Mouse (Mus musculus): ENCODE measurements at regions not wholly inside any gene's neighbourhood (a gene's known extent, or its start where the extent isn't known, plus 50 kb on each side); places are given as distances from the start of the nearest gene placed in this dataset.

- no peak for DNase-seq (ENCODE audit: extremely low spot score)
These were observed 214.6 kb downstream of the 3100002H09Rik start for GRCm38 (mm10) chr4:124395966-124396395.

DNA sequence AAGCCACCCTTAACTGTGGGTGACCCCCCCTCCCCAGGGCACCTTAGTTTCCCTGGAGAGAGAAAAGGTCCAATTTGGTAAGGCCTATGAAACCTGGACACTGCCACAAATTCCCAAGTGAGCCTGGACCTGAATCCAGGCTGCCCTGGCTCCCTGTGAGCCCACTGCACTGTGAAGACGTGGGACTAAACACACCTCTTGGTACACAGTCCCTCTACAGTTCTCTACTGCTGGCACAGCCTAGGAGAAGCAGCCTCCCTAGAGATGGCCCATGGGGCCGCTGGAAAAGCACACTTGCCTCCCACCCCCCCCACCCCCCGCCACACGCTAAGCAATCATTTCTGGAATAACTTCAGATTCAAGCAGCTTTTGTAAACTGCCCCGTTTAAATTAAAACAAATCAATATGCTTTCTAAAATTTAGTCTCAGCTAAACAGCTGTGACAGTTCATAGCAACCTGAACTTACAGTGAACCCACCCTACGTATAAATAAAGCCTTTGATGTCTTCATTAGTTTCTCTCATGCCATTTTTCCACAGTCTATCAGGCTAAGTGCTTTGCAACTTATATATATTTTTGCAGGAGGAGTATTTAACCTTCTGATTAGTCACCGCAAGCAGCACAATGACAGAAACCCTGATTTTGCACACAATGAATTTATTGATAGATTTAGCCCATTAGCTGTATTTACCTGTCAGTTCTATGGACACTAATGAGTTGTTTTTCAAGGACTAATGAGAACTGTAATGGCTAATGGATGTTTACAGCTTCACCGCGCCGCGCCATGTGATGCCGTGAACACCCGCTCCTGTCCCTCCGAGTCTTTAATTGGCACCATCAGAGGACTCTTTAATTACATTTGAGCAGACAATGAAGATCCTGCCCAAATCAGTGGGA, 215.3 kb downstream of the 3100002H09Rik start:
- no peak for DNase-seq (ENCODE audit: extremely low spot score)

DNA sequence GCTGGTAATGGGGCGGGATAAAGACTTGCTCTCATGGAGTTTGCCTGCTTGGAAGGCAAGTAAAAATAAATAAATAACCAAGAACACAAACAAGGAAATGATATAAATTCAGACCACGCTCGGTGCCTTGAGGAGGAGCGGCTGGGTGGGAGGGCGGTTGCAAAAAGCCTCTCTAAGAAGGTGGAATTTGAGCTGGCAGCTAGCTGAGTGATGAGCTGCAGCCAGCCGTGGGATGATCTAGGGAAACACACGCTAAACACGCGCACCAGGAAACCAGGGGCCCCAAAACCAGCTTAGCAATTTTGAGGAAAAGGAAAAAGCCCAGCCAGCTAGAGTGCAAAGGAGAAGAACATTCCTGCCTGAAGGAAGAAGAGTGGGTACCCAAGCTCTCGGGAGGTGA, 217.0 kb downstream of the 3100002H09Rik start:
- DNase-seq (ENCODE audit: extremely low spot score): no peak

DNA sequence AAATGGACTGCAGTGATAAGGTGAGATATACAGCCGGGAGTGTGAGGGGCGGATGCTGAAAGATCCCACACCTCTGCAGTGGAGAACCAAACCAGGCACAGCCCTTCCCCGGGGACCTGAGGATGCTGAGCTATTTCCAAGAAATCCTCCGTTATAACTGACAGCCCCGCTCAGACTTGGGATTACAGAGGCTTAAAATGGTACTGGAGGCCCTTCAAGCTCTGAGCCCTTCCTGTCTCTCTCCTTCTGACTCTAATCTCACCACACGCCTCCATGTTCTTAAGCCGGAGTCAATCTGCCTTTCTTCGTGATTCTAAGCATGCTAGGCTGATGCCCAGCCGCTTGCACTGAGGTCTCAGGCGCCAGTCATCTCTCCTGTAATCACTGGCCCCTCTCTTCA, 221.5 kb downstream of the 3100002H09Rik start:
- no peak for DNase-seq (ENCODE audit: extremely low spot score)

DNA sequence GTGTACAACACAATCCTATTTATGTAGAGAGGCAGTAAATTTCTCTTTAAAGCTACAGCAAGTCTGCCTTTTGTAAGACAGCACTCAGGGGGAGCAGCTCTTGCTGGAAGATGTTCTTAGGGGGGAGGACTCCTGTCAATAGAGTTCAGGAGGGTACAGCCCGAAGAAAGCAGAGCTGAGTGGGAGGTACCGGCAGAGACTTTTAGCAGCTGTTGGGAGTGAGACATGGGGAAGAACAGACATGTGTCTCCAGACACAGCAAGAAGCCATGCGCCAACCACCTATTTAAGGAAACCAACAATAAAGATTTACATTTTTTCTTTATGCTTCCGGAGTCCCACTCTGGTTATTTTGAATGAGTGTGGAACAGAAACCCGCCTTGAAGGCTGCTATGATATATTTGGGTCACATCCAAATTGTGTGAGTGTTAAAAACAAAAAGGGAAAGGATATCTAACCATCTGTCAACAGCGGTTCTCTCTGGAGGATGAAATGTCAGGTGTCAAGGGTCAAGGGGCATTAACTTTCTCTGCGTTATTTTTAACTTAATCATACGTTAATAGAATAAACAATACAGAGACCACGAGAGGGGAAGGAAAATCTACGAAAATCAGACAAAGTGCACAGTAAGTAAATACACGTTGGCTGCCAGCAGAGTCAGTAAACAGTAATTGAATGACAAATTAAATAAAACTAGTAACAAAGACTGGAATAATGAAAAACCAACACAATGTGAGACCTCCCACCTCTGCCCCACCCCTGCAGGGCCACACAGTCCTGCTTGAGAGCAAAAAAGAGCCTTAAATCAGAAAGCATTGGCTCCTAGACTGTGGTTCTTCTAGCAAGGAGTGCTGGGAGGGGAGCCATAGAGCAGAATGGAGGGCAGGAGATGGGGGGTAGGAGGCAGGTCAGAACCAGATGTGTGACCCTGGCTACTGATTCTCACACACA, 225.2 kb downstream of the 3100002H09Rik start:
- DNase-seq (ENCODE audit: extremely low spot score): peak; percentile 28

GRCm38 (mm10) chr4:124376504-124376903, 234.1 kb downstream of the 3100002H09Rik start:
- DNase-seq (ENCODE audit: extremely low spot score): no peak

DNA sequence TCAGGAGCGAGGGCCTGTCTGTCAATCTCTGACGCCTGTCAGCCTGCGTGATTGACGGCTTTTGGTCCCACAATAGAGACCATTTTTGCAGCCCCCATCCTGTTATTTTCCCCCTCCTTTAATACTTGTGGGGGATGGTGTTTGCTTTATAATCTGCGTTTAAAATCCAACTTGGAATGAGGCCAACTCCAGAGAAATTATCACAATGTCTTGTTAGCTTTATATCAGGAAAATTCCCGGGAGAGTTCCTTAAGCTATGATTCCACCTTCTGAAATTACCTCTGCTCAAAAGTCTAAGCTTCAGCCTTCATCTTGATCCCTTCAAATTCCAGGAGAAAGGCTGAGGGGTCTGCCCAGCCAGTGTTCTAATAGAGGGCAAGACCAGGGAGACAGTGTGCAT, 235.0 kb downstream of the 3100002H09Rik start:
- DNase-seq (ENCODE audit: extremely low spot score): no peak

- no peak for DNase-seq (ENCODE audit: extremely low spot score)
These were observed 241.8 kb downstream of the 3100002H09Rik start for GRCm38 (mm10) chr4:124368831-124369230.

DNA sequence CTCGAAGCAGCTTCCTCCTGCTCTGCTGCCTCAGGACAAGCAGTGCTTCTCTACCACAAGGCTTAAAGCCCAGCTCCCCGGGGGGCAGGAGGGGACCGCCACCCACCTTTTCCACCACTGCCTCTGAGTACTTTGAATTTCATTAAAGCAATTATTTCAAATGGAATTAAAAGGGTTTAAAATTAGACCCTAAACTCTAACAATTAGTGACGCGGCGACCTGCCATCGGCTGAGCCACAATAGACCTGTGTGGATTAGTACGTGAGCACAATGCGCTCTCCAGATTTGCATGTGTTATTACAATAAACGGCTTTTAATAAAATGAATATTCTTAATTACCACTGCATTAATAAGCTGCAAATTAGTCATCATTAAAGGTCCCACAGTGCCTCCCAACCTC, 242.5 kb downstream of the 3100002H09Rik start:
- DNase-seq (ENCODE audit: extremely low spot score): no peak

GRCm38 (mm10) chr4:124360578-124360908, 250.1 kb downstream of the 3100002H09Rik start:
- DNase-seq (ENCODE audit: extremely low spot score): no peak

GRCm38 (mm10) chr4:124359707-124360577, 250.7 kb downstream of the 3100002H09Rik start:
- DNase-seq (ENCODE audit: extremely low spot score): no peak

DNA sequence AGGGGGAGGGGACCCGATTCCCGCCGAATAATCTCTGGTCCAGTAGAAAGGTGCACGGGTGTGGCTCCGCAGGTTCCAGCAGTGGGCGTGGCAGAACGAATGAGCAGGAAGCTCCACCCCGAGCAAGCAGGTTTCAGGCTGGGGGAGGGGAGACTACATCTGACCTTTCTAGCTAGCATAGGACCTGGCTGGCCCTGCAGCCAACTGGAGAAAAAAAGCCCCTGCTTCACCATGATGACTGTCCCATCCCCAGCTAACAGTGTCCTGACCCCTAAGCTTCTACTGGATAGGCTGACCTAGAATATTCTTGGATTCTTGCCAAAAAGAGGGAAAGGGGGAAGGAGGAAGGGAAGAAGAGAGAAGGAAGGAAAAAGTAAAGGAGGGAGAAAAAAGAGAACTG, 252.1 kb downstream of the 3100002H09Rik start:
- DNase-seq (ENCODE audit: extremely low spot score): peak; percentile 26

GRCm38 (mm10) chr4:124350361-124350760, 260.2 kb downstream of the 3100002H09Rik start:
- no peak for DNase-seq (ENCODE audit: extremely low spot score)

- no peak for DNase-seq (ENCODE audit: extremely low spot score)
These were observed 260.9 kb downstream of the 3100002H09Rik start for GRCm38 (mm10) chr4:124349610-124350295.

GRCm38 (mm10) chr4:124349055-124349454, 261.5 kb downstream of the 3100002H09Rik start:
- DNase-seq (ENCODE audit: extremely low spot score): no peak

DNA sequence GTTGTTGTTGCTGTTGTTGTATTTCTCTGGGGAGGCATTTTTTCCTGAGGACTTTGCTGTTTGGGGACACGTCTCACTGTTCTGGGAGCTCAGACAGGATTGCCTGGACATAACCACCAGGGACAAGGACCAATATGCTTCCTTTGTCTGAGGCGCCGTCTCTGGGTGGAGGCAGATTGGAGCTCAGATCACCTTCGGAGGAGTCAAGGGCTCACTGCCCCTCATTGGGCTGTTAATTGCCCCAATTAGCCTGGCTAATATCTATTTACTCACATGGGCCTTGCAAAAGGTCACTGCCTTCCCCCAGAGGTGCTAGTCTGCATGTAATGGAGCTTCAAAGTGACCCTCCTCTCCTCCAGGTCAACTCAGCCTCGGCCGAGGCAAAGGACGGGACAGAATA, 270.5 kb downstream of the 3100002H09Rik start:
- DNase-seq (ENCODE audit: extremely low spot score): peak; percentile 21

- DNase-seq (ENCODE audit: extremely low spot score): no peak
These were observed 274.9 kb downstream of the 3100002H09Rik start for GRCm38 (mm10) chr4:124335726-124336125.

DNA sequence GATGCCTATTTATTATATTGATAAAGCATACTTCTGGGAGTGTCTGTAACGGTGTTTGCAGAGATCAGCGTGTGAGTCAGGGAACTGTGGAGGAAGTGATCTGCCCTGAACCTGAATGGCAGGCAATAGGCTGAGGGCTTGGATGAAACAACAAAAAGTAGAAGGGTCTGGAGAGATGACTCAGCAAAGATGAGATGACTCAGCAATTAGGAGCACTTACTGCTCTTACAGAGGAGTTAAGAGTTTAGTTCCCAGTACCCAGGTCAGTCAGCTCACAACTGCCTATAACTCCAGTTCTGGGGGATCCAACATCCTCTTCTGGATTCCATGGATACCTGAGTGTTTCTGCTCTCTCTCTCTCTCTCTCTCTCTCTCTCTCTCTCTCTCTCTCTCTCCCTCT, 277.6 kb downstream of the 3100002H09Rik start:
- DNase-seq (ENCODE audit: extremely low spot score): no peak

GRCm38 (mm10) chr4:124332416-124332815, 278.2 kb downstream of the 3100002H09Rik start:
- no peak for DNase-seq (ENCODE audit: extremely low spot score)

GRCm38 (mm10) chr4:124329107-124329771, 281.4 kb downstream of the 3100002H09Rik start:
- DNase-seq (ENCODE audit: extremely low spot score): no peak

Measured in embryo, embryonic 9.5 days (tissue).